Mouse (Mus musculus): Measurements from ENCODE around the gene Atoh8.

Atoh8 gene

DNA sequence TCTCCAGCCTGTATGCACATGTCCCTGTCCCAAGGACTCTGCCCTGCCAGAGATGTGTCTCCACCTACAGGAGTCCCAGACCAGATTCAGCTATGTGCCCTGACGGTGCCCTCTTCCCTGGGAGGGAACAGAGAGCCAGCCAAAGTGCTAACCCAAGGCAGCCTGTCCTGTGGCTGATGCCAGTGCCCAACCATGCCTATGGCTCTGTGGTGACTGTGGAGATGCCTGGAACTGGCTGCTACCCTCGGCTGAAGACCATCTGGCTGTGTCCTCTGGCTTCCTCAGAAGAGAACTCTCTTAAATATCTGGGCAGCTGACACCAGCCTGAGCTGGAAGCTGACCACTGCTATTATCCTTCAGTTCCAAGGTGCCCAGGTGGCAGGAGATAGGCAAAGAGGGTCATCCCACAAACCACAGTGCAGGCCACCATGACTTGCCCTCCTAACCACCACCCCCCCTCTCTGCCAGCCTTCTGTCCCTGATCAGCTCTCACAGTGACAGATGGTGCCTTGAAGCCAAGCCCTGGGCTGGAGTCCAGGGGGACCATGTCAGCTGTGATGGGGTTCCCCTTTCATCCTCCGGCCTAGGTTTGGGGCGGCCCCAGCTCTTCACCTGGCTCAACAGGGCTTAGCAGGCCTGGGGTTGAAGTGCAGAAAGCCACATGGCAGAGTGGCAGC lies 18.7 kb upstream of the Atoh8 start:
- peak; percentile 23 to 41 for DNase-seq

DNA sequence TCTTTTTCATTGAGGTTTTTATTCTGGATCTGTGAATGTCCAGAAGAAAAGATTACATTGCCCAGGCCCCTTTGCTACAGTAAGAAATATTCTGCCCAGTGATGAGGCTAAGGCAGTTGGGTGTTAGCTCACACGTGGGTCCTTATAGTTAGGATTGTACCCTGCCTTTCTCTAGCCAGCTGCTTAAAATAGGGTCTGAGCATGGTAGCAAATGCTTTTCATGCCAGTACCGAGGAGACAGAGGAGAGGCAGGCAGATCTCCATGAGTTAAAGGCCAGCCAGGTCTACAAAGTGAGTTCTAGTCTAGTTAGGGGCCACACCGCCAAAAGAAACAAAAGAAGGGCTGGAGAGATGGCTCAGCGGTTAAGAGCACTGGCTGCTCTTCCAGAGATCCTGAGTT lies 17.8 kb upstream of the Atoh8 start:
- DNase-seq: no peak

DNA sequence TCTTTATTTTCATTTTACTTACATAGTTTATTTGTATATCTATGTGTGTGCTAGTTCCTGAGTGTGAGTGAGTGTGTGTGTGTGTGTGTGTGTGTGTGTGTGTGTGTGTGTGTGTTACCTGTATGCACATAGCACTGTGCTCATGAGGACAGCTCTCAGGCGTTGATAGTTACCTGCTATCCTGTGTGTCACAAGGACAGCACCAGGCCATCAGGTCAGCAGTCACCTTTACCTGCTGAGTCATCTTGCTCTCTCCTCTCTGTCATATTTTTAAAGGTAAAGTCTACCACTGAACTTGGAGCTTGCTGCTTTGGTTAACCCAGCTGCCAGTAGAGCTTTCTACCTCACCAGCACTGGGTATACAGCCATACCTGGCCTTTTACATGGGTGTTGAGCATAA lies 17.1 kb upstream of the Atoh8 start:
- DNase-seq: no peak

DNA sequence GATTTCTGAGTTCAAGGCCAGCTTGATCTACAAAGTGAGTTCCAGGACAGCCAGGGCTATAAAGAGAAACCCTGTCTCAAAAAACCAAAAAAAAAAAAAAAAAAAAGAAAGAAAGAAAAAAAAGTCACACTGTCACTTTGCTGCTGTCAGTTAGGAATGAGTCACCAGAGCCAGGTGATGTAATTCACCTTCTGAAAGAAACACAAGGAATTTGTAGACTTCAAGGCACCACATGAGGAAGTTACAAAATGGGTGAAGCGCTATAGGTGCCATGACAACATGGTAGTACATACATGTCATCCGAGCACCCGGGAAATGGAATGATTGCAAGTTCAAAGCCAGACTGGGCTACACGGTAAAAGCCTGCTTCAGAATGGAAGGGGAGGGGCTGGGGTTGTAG lies 14.6 kb upstream of the Atoh8 start:
- no peak for DNase-seq

DNA sequence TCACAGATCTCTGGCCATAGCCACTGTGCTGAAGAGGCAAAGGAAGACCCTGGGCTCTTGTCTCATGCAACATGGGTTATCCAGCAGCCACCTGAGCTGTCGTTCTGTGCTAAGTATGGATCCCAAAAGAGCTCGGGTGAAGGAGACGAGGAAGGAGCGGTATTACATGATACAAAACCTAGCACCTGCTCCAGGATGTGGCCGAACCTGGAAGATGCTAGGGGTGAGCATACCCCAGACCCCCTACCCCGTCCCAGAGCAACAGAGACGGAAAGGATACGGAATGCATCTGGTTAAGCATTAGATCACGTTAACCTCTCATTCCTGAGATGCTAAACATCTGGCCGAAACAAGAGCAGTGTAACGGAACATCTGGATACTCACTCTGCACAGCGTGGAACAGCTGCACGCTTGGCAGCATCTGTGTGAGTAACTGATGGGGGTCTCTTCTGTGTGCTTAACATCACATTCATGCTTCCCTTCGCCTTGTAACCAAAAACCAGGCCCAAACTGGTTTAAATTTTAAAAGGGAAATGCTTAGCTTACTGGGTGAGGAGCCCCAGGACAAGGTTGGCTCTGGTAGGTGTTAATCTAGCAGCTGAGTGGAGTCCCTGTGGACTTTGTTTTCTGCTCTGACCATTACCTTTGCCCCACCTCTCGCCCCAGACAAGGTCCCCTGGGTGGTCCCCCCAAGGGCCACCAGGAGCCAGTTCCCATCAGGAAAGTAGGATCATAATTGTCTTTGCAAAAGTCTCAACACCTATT lies 13.0 kb upstream of the Atoh8 start:
- no peak for DNase-seq

DNA sequence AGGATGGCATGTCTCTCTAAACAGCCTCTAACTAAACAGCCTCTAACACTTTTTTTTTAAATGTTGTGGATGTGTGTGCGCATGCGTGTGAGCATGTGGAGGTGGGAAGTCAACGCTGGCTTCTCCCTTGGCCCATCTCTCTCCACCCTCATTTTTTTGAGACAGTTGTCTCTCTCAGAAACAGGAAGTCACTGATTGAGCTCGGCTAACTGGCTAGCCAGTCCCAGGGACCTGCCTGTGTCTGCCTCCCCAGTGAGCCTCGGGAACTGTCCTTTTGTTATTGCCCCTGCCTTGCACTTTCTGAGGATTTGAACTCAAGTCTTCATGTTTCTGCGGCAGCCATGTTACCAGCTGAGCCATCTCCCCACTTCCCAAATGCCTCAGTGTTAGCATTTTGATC lies 10.9 kb upstream of the Atoh8 start:
- no peak for DNase-seq

DNA sequence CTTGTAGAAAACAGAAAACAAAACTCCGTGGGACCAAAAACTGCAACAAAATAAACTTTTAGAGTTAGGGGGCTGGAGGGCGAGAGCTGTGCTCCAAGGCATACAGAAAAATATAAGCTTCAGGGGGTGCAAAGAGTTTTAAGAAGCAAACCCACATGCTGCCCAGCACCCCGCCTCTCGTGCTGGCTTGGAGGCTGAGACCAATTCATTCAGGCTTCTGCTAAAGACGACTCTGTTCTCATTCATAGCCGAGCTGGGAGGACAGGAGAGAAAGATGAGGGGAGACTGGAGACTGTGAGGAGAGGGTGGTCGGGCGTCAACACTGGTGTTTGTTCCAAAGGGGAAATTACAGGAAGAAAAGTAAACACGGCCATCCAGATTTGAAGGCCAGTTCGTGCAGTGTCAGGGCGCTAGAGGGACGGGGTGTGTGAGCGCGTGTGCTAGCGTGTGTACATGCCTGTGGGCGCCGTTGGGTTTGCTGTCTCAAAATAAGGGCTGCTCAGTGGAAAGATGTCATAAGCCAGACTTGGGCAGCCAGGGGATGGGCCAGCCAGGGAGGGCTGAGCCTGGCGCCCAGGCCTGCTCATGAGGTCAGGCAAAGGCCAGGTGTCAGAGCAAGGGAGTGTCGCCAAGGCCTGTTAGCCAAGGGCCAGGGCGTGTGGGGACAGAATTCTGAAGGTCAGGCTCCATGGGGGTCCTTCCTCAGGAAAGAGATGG lies 9.3 kb upstream of the Atoh8 start:
- peak; percentile 51 to 53 for DNase-seq

DNA sequence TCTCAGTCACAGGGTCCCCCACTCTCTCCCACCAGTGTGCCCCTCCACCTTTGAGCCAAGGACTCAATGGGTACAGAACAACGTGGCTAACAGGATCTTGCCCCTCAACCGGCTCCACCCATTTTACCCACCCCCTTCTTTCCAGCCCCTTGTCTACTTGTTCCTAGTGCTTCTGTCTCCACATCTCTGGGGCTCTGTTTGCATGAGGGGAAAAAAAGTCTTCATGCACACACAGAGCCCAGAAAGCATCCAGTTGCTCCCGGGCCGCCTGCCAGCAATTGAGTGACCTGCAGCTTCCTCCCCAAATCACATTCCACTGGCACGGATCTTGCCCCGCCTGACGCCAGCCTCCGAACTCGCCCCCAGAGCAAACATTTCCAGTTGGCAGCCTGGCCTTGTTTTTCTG lies 8.8 kb upstream of the Atoh8 start:
- DNase-seq: peak; percentile 95 to 96

DNA sequence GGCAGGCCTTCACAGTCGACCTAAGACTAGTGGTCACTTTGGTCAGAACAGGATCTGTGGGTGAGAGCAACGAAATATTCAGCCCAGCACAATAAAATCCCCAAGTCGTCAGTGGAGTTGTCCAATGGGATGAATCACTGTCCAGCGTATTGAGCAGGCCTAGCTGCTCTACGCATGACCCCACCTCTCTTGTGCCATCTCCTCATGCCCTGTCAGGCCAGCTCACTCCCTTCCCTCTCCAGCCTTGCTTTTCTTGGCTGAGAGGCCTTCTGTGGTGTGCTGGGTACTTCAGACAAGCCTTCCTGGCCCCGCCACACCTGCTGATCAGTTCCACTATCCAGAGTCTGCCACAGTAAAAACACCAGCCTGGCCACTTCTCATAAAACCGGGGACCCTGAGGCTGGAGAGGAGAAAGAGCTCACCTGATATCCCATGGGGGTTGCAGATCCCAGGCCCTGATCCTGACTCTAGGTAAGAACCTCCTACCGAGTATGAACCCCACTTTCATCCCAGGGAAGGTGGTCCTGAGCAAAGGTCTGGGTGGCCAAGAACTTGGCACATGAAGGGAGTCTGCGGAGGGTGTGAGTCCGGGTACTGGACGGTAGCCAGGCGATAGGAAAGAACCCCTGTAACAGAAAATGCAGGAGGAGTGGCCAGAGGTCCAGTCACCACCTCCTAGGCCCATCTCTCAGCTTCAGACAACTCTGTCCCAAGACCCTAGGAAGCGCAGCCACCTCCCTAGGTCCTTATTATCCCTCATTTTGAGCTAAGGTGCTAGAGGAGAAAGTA lies 7.3 kb upstream of the Atoh8 start:
- DNase-seq: no peak

DNA sequence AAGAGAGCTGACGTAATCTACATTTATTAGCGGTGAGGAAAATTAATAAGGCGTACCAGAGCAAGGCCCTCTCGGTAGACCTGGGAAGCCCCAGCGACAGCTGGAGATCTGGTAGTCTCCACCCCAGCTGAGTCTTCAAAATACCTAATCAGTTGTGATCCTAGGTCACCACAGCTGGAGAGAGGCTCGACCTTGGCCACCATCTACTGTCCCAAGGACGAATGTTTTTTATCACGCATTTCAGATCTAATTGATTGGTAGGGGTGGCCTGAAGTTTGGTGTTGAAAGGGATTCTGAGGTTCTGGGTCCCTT lies 6.4 kb upstream of the Atoh8 start:
- DNase-seq: no peak

DNA sequence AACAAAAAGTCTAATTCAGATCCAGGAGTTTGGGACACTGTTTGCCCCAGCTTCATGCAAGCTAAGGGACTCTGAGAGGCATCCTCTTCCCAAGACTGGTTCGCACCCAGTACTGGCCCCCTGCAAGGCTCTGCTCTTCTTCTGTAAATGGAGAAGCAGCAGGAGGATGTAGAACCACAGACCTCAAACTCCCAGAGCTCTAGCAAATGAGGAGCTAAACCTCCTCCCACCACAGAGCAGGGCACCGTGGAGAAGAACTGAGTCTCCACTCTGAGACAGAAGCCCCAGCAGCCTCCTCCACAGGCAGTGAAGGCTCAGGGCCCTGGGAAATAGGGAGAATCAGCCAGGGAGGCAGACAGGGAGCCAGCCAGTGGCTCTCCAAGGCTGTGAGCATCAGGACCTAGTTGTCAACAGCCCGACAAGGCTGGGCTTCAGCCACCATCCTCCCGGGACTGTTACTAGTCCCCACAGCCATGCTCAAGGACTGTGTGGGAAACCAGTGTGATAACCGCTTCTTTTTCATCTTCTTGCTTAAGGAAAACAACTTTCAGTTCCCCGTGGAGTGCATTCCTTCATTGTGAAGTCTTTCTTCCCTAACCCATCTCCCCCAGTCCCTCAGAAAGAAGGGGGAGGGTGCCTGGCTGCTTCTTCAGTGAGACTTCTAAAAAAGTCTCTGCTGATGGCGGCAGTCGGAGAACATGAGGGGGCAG lies 5.9 kb upstream of the Atoh8 start:
- DNase-seq: no peak

DNA sequence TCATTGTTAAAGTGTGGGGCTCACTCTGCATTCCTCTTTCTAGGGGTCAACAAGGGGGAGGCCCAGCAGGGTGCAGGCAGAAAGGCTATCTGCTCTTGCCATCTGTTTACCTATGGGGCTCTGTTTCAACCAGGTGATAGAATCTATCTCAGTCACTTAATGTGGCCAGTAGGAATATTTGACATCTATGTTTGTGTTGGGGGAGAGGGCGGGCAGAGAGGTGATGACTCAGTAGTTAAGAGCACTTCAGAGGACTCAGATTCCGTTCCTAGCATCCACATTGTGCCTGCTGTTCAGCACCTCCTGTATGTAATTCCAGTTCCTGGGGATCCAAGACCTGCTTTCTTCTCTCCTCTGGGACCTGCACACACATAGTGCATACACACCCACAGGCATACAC lies 4.7 kb upstream of the Atoh8 start:
- no peak for DNase-seq

DNA sequence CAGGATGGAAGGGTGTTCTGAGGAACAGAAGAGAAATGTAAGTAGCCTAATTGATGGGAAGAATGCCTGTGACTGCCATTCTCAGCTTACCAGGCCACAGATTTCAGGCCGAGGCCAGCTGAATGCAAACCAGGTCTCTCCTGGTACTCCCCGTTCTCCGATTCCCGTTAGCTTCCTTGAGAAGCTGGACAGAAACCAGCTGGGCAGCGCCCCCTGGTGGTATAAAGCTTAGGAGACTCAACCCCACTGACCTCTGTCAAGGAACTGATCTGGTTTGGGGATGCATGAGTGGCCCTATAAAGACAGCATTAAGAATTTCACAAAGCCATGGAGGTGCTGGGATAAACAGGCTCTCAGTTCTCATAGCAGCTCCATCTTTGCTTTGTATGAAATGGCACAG lies 1.7 kb upstream of the Atoh8 start:
- DNase-seq: peak; percentile 89 to 96

DNA sequence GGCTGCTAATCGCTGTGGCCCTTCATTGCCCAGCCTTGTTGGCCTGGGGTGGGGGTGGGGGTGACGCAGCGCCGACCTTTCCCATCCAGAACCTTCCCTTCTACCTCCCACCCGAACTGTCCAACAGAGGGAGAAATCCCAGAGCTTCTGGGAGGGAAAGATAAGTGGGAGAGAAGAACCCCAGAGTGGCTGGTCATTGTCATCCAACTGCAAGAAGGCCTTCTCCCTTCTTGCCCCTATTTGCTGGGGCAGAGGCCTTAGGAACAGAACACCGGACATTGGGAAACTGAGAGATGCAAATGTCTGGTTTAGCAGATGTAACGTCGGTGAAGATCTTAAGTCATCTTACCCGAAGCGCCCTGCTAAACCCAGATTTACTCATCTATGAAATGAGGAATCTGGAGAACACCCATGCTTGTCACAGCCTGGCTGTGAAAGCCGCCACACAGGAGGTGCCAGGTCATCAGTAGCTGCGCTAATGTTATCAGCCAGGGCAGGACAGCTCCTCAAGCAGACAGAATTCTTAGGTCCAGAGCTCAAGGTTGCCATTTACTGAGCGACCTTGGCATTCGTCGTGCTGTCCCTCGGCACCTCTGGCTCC lies 530 bp upstream of the Atoh8 start:
- no peak for DNase-seq

DNA sequence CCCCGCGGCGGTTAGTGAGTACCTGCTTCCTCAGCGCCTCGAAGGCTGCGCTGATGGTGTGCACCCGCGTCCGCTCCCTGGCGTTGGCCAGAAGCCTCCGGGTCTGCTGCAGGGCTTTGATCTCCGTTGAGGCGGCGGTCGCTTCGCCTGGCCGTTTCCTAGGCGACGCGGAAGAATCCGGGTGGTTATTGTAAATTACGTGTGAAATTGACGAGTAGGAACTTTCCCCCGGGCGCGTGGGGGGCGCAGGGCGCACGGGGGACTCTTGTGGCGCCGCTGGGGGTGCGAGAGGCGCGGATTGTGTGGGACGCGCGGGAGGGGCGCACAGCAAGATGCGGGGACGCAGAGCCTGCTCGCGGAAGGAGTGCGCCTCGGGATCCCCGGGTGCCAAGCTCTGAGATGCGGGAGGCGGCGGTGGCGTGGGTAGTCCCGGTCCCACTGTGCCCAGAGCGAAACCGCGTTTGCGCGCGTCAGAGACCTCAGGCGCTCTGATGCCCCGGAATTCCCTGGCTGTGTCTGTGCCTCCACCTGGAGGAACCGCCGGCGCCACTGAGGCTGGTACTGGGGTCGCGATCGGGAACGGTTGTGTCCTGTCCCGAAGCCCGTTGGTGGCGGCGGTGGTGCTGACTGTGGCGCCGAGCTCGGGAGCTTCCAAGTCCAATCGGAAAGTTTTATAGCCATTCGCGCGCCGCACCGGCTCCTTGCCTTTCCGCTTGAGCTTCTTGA lies 842 bp downstream of the Atoh8 start:
- peak in 1 of 2 experiments; percentile 57 for DNase-seq

DNA sequence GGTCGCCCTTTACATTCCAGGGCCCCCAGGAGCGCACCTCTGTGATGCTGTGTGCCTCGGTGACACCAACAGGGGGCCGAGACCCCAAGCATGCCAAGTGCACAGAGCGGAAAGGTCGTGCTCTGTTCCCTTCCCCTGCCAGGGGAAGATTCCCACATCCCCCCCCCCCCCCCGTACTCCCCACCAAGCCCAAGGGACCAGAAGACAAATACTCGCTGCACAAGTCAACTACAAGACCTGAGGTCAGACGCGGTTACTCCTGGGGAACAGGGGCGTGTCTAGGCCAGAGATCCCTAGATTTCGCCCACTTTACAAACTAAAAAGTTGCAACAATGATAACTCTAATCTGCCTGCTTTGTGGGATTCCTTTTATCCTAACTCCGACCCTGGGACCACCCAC lies 1.4 kb downstream of the Atoh8 start:
- DNase-seq: no peak

DNA sequence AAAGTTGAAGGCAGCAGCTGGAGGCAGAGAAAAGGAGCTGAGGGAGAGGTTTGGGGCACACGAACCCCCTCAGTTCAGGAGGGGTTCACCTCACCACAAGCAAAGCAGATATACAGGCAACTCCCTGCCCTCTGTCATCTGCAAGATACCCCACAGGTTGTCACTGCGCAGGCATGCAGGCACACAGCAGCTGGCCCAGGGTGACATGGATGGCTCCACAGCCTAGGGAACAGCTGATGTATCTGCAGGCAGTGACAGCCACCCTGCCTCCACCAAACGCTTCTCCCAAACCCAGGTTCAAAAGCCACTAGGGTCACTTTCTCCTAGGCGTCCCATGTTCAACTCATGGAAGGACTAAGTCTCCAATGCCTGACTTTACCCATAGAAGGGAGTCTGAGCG lies 2.5 kb downstream of the Atoh8 start:
- DNase-seq: no peak

DNA sequence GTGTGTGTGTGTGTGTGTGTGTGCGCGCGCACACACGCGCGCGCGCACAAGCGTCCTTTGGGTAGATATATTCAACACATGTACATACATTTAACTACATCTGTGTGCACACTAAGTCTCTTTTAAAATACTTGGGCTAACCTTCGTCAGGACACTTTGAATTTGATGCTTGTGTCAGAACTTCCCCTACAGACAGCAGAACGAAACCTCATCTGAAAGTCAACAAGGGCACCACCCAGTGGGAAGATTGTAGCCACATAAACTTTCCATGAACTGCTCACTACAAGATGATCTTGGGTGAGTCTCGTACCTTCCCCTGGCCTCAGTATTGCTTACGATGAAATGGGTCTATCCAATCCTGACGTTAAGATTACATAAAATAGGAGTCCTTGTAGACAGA lies 3.0 kb downstream of the Atoh8 start:
- no peak for DNase-seq

DNA sequence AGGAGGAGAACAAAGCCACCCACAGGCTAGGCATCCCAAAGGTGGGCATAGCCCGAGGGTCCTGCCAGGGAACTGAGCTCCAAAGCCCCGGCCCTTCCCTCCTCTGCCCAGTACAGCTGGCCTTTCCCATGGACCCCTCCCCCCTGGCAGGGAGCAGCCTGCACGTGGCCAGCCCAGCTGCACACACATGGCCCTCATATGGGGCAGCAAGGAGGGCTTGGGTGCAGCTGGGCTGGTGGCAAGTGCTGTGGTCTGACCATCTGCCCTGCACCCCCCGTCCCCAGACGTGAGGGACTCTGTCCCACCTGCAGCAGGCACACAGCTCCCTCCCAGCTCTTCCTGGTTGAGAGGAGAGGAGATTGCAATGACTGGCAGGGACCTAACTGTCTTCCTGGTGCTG lies 4.5 kb downstream of the Atoh8 start:
- no peak for DNase-seq

DNA sequence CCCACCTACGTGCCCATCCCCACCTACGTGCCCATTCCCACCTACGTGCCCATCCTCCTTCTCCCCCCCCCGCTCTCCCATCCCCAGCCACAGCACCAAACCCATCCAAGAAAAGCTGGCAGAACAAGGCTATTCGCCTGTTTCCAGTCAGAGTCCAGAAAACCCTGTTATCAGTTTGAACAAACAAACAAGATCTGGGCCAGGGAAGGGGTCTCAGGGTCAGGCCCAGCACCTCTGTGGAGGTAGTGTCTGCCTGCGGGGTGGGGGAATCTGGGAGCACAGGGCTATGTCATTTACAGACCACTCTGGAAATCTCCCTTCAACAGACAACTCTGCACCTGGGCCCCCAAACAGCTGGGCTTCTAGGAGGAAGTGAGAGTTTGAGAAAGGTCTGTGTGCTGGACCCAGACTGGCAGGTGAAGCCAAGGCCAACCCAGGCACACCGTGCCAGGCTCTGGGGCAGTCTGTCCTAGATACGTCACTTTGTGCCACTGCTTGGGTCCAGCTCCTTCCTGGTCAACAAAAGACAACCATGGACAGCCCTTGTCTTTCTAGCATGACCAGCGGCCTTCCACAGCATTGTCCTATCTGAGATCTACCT lies 7.6 kb downstream of the Atoh8 start:
- no peak for DNase-seq

DNA sequence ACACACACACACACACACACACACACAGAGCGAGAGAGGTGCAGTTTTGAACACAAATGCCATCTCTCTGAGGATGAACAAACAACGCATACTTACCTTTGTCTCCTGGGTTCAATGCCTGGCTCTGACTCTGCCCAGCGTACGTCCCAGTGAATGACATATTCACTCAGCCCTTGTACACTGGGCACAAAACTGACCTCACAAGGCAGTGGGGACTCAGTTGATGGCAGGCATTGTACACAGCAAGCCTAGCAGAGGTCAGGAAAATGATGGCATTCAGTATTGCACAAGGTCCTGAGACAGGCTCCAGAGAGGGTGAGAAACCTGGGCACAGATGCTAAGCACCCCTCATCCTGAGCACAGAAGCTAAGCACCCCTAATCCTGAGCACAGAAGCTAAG lies 8.4 kb downstream of the Atoh8 start:
- no peak for DNase-seq

All from kidney, postnatal 36 days (tissue).